Mouse (Mus musculus): Measurements from ENCODE around the gene Nfatc3.

Nfatc3 gene

GRCm38 (mm10) chr8:106126055-106126454 is 67.4 kb downstream of the Nfatc3 start:
- no peak for DNase-seq (ENCODE audit: low spot score in 2 of 2)

GRCm38 (mm10) chr8:106127054-106127453 is 68.4 kb downstream of the Nfatc3 start:
- DNase-seq (ENCODE audit: low spot score in 2 of 2) = no peak

GRCm38 (mm10) chr8:106127882-106128410 is 69.3 kb downstream of the Nfatc3 start:
- DNase-seq (ENCODE audit: low spot score in 2 of 2) = no peak

GRCm38 (mm10) chr8:106129232-106129930 is 70.7 kb downstream of the Nfatc3 start:
- DNase-seq (ENCODE audit: low spot score in 2 of 2) = no peak

GRCm38 (mm10) chr8:106129997-106130396 is 71.4 kb downstream of the Nfatc3 start:
- DNase-seq (ENCODE audit: low spot score in 2 of 2) = no peak

GRCm38 (mm10) chr8:106130505-106130904 is 71.9 kb downstream of the Nfatc3 start:
- DNase-seq (ENCODE audit: low spot score in 2 of 2) = no peak

- DNase-seq (ENCODE audit: low spot score in 2 of 2) = no peak
Measured at GRCm38 (mm10) chr8:106131021-106131420, 72.4 kb downstream of the Nfatc3 start.

- DNase-seq (ENCODE audit: low spot score in 2 of 2) = no peak
Measured at GRCm38 (mm10) chr8:106131488-106132222, 73.0 kb downstream of the Nfatc3 start.

- no peak for DNase-seq (ENCODE audit: low spot score in 2 of 2)
Measured at GRCm38 (mm10) chr8:106132356-106132755, 73.7 kb downstream of the Nfatc3 start.

GRCm38 (mm10) chr8:106133526-106133925 is 74.9 kb downstream of the Nfatc3 start:
- no peak for DNase-seq (ENCODE audit: low spot score in 2 of 2)

GRCm38 (mm10) chr8:106133946-106134345 is 75.3 kb downstream of the Nfatc3 start:
- DNase-seq (ENCODE audit: low spot score in 2 of 2) = no peak

- DNase-seq (ENCODE audit: low spot score in 2 of 2) = no peak
Measured at GRCm38 (mm10) chr8:106134751-106135571, 76.3 kb downstream of the Nfatc3 start.

- DNase-seq (ENCODE audit: low spot score in 2 of 2) = no peak
Measured at GRCm38 (mm10) chr8:106135672-106136071, 77.0 kb downstream of the Nfatc3 start.

GRCm38 (mm10) chr8:106136156-106137130 is 77.8 kb downstream of the Nfatc3 start, which contains the start of gene Esrp2:
Gene Esrp2, minus strand, starts transcription at chr8:106136974.
- DNase-seq (ENCODE audit: low spot score in 2 of 2) = no peak

- DNase-seq (ENCODE audit: low spot score in 2 of 2) = no peak
Measured at GRCm38 (mm10) chr8:106137218-106137905, 78.7 kb downstream of the Nfatc3 start.

GRCm38 (mm10) chr8:106137906-106138477 is 79.4 kb downstream of the Nfatc3 start:
- DNase-seq (ENCODE audit: low spot score in 2 of 2) = no peak

GRCm38 (mm10) chr8:106138616-106139015 is 80.0 kb downstream of the Nfatc3 start:
- no peak for DNase-seq (ENCODE audit: low spot score in 2 of 2)

GRCm38 (mm10) chr8:106140191-106140590 is 81.6 kb downstream of the Nfatc3 start:
- DNase-seq (ENCODE audit: low spot score in 2 of 2) = no peak

GRCm38 (mm10) chr8:106140769-106141168 is 82.1 kb downstream of the Nfatc3 start:
- DNase-seq (ENCODE audit: low spot score in 2 of 2) = peak; percentile 64 to 79

- no peak for DNase-seq (ENCODE audit: low spot score in 2 of 2)
Measured at GRCm38 (mm10) chr8:106145331-106145730, 86.7 kb downstream of the Nfatc3 start.
